Mouse (Mus musculus): ENCODE results near the gene St7.

The St7 gene

DNA sequence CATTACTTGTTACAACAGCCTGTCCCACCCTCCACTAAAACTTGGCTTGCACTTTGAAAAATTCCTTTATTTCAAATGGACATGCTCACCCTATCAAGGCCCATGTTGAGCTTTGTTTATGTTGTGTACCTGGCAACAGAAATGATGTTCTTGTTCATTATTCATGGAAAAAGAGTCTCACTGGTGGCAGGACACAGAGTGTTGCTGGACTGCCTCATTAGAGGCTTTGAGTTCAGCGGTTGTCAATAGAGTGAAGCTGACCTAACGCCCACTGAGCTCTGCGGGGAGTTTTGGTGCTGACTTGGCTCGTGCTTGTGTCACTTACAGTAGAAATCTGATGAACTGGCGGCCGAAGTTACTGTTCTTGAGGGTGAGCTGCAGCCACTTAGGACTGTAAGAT is 195.0 kb downstream of the St7 start:
- no peak for DNase-seq (ENCODE audit: low read depth, low spot score)

DNA sequence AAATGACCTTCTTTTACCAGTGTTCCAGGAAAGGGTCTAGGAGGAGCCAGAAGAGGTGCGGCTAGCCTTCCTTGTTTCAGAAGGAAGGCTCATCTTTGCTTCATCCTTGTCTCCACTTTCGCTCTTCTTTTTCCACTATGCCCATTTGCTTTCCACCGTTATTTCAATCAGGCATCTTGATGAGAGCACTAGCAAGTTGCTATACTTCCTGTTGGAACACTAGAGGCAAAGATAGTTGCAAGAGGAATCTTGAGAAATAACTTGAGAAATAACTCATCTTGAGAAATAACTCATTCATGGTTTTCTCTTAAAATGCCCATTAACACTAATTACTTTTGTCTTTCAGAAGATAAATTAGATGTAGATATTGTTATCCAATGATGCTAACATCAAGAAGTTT is 202.8 kb downstream of the St7 start:
- DNase-seq (ENCODE audit: low read depth, low spot score) = no peak

DNA sequence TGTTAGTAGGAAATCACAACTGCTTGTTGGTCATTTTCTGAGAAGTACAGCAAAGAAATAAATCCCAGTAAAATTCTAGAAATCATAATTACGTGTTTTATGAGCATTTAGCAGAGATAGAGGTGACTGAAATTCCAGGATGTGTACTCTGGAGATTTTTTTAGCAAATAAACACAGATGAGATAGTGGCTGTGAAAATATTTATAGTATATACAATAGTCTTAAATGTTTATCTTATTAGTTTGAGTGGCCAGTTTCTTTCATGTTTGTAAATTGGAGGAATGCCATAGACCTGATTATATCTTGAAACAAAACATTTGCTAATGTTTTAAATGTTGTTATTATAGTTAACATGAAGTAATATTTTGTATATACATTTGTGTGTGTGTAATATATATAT is 205.8 kb downstream of the St7 start:
- no peak for DNase-seq (ENCODE audit: low read depth, low spot score)

DNA sequence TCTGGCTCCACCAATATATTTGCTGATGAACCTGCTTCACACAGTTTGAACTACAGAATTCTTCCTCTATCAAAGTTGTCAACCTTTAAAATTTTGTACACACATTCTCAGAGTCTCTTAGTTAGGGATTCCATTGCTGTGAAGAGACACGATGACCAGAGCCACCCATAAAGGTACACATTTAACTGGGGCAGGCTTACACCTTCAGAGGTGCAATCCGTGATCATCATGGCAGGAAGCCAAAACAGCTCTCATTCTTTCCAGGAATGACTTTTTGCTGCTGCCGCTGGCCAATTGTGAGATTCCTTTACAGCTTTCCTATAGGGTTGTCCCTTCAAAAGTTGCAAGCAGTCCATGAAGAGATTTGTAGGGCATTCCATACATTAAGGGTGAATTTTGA is 210.6 kb downstream of the St7 start:
- DNase-seq (ENCODE audit: low read depth, low spot score) = no peak

DNA sequence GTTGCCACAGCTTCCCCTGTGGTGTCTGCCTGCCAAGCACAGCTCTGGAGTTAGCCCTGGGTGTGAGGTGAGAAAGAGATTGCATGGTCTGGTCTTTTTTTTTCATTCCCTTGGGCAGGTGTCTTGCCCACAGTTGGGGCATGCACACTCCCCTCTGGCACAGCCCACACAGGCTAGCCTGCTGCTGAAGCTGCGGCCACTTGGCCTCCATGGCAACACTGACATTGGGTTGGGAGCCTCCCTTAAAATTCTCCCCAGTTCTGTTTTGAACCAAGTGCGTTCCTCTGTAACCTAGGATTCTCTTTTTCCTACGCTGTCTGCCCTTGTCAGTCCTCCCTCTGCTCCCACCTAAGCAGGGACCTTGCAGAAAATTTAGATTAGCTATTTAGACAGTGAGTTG is 213.0 kb downstream of the St7 start:
- no peak for DNase-seq (ENCODE audit: low read depth, low spot score)

DNA sequence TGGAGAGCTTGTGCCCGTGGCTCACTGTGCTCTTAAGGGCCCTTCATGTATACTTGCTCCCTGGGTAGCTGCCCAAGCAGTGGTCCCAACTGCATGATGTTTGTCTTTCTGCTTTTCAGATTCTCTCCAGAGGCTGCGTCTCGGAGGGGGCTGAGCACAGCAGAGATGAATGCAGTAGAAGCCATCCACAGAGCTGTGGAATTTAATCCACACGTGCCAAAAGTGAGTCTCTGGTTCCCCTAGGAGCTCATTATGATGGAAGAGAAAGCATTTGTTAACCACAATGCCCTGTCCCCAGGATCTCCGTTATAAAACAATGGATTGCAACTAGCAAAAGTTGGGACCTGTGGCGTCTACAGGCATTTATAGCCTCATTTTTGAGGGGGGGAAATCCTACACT is 213.6 kb downstream of the St7 start:
- DNase-seq (ENCODE audit: low read depth, low spot score) = no peak

DNA sequence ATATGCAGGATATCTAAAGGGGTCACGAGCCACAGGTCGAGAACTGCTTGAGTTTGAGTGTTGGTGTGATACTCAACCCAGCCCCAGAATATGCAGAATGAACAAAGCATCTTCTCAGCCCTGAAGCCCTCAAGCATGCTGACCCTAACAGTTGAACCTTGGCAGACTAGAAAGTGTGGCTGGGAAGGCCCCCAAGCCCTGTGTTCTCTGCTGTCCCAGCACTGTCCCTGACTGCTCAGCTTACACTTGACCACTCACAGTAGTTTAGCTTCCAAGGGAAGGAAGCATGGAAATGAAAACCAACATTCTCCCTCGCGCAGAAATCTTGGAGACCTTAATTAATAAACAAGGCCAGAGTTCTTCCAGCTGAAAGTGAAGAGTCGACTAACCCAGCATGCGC is 219.6 kb downstream of the St7 start:
- DNase-seq (ENCODE audit: low read depth, low spot score) = no peak

DNA sequence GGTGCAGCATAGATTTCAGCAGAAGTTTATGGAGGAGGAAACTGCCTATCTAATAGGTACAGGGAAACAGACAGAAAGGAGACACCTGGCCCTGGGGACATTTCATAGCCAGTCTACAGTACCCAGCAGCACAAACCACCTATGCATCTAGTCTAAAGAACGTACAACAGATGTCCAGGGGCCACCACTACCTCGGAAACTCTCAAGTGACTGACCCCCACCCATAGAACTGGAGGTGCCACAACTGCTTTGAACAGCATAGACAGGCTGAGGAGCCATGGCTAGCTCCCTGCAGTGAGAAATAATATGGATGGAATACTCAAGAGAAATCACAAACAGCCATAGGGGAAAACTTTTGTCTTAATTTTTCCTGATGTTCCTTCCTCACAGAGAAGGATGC is 220.1 kb downstream of the St7 start:
- DNase-seq (ENCODE audit: low read depth, low spot score) = no peak

DNA sequence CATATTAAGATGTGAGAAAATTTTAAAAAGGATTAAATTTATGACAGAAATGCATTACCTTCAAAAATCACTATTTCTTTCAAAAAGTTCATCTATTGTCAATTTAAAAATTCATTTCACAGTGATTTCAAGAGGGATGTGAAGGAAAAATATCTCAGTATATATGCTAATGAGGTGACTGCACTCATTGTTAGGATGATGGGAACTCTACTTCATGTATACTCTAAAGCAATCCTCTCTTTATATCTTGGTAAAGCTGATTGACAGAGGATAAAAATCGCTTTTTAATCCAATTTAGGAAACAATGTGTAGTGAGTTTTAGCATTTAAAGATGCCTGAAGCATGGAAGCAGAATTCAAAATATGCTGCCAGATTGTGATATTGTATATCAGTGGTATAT is 220.6 kb downstream of the St7 start:
- DNase-seq (ENCODE audit: low read depth, low spot score) = no peak

DNA sequence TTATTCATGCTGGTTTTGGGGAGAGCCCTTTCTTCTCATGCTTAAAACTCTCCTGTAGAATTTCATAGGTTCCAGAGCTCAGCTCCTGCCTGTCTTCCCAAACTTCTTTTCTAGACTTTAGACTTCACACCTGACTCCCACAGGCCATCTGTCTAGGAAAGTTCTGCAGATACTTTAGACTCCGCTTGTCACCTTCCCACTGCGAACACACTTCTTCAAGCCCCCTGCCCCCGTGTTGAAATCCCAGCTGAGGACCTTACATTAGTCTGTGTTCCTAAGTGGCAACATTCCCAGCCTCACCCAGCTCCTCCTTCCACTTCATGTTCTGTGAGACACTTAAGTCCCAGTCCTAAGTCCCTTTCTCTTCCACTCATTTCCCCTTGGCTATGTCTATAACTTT is 221.6 kb downstream of the St7 start:
- no peak for DNase-seq (ENCODE audit: low read depth, low spot score)

DNA sequence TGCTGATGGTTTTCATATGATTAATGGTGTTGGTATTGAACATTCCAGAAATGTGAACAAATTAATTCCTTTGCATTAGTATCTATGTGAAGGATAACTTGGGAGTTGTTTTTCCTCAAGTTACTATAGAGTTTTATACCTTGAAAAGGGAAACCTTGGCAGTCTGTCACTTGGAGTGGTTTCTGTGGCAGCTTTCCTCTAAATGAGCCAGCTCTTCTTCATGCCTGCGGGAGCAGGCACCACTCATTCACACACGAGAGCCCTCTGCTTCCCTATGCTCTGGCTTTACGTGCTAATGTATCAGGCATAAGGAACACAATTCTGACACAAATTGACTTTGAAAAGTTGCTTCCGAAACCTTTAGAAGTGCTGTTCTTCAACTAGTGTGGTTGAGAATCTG is 224.5 kb downstream of the St7 start:
- no peak for DNase-seq (ENCODE audit: low read depth, low spot score)

DNA sequence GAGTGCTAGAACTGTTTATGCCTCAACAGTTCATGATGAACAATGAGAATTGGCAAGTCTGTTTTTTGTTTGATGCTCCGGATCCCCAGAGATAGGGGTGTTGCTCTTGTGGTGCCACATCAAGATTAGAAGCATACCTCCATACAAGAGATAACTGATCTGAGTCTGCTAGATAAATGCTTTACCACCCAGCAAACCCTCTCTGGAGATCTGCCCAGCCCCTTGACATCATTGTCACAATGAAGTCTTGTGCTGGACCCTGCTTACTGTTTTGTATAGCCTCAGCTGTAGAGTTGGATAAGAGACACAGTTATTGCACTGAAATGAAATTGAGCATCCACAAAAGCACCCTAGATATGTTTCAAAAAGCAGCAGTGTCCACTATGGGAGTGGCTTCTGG is 229.4 kb downstream of the St7 start:
- DNase-seq (ENCODE audit: low read depth, low spot score) = no peak

DNA sequence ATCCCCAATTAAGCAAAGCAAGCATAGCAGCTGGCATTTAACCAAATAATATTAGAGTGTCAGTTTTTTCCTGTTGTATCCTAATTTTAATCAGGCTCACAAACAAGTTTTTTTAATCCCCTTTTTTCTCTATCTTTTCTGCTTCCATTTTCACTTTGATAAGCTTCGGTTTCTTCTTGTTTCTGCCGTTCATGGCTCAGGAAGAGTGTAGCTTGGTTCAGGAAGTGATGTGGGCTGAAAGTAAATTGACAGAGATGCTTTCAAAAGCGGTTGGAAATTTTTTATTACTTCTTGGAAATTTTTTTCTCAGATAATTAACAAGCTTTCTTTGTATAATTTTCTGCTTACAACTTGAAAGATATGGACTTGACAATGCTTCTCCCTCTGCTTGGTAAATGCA is 230.2 kb downstream of the St7 start:
- no peak for DNase-seq (ENCODE audit: low read depth, low spot score)

DNA sequence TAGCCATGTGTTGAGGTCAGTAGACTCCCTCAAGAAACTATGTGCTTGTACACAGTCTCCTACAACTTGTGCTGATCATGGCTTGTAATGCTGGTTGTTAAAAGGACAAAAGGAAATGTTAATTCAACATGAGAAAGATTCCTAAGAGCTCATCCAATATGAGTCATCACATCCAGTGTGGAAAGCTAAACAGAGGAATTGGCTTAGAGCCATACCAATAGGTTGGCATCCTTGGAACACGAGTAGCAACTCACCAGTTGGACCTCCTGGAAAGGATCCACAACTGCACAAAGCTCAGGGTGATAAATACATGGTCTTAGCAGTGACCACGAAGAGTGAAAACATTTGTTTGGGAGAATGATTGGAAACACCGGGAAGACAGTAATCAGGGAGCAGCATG is 230.6 kb downstream of the St7 start:
- no peak for DNase-seq (ENCODE audit: low read depth, low spot score)

DNA sequence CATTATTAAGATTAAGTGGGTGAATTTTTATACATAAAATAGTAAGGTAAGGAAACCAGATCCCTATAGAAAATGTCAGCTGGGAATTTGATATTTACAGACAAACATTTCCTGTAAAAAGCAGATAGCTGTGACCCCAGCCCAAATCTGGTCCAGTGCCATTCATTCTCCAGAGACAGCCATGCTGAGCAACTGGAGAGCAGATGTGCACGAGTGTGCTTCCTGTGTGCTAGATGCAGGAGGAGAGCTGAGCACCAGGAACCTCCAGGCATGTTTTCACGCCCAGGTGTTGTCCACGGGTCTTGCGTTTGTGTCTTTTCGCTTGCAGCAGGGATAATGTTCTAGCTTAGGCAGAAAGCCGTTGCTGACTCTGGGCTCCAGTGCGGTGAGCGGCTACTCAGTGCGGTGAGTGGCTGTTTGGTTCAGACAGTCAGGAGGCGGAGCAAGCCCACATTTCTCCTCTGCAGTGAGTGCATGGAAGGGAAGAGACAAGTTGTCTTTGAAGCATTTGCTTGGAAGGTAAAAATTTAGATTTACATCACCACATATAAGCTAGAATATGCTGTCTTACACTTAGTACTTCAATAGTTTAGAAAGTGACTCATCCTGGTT is 231.3 kb downstream of the St7 start:
- DNase-seq (ENCODE audit: low read depth, low spot score) = no peak

DNA sequence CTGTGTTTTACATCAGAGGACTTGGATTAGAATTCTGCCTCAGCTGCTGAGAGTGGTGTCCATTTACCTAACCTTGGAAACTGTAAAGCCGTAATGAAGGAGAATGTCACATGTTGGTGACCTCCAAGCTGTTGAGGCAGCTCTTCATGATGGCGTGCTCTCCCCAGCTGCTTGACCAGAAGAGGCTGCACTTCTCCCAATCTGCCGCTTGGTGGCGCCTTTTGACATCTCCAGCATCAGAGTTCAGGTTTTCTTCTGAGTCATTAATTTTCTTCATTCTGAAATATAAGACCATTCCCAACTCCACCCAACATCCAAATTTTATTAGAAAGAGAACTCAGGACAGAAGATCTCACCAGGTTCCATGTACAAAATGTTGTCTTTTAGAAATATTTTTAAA is 232.5 kb downstream of the St7 start:
- peak; percentile 48 for DNase-seq (ENCODE audit: low read depth, low spot score)

DNA sequence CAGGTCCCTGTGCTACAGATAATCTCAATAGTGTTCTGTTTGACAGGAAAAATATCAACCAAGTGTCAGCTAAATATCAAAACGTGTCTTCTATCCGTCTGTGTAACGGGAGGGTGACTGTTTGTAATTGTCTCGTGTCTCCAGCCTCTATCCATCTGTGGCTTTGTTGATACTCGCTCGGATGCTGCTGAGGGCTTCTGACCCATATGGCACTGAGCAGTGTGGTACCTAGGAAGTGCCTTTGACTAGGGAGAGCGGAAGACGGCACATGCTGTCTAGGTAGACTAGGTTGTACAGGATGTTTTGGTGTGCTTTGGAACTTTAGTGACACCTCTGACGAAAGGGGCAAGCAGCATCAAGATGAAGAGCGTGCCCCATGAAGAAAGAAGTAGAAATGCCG is 235.0 kb downstream of the St7 start:
- no peak for DNase-seq (ENCODE audit: low read depth, low spot score)

DNA sequence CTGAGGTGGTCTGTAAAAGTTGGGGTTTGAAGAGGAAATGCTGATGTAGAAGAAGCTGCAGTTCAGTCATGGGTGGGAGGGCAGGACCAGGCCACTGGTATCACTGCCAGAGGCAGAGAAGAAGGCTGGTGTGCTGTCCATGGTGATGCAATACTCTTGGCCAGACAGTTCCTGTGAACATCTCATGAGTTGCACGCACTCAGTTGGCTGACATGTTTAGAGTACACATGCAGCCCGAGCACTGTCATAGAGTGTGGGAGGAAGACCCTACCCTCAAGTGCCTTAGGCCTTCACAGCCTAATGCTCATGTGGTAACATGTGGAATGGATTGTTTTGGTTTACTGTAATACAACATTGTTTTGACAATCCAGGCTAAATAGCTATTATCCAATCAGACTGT is 238.5 kb downstream of the St7 start:
- DNase-seq (ENCODE audit: low read depth, low spot score) = no peak

DNA sequence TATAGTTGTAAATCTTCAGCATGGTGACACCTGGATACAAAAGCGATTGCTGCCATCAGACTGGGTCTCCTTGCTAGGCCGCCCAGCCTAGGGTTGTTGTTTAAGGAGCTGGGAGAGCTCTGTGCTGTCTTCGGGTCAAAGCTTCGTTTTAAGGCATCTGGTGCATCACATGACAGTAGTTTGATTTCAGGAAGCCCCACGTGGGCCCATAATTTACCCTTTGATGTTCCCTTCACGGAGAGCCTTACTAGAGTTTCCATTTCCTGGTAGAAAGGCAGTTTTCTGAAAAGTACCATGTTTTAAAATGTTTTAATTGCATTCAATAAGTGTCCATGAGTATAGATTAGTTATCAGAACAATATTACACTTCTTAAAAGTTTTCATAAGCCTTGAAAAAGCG is 239.1 kb downstream of the St7 start:
- DNase-seq (ENCODE audit: low read depth, low spot score) = no peak

DNA sequence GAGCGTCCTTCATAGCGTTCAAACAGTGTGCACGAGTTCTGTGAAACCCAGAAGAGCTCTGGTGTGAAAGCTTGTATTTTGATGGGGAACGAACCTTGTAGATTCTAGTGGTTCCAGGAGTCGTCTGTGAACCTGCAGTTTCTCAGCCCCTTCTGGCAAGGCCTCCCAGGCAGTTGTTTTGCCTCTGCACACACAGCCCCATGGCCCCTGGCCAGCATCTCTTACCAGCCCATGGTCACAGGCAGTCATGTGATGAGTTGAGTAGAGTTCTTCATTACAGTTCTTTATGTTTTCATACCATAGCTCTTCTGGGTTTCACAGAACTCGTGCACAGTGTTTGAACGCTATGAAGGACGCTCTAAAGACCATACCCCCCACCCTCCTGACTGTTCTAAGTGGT is 240.1 kb downstream of the St7 start:
- DNase-seq (ENCODE audit: low read depth, low spot score) = no peak

DNA sequence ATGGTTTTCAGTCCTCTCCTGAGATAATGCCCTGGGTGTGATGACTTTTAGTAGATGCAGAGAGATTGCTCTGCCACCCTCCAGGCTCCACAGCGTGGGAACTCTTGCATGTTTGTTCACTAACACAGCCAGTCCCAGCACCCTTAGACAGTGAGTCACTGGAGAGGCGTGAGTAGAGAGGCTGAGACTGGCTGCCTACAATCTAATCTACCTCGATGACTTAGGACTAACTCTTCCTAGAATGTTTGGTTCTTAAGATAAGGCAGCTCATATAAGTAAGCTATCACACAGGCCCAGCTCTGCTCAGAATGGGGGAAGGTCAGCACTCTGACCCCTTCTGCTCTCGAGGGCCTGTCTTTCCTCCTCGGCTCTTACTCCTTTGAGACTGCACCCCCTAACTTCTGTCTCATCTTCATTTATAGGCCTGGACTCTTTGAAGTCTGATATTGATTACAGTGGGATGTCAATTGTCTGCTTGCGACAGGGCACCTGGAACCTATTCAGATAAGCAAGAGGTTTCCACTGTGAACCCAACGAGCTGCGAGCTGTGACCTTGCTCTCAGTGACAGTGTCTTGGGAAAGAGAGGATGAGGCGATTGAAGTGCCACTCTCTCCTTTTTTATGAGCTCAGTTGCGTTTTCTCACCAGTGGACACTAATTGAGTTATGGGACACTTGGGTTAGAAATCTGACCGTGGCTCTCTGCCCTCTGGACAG is 246.1 kb downstream of the St7 start:
- DNase-seq (ENCODE audit: low read depth, low spot score) = no peak

DNA sequence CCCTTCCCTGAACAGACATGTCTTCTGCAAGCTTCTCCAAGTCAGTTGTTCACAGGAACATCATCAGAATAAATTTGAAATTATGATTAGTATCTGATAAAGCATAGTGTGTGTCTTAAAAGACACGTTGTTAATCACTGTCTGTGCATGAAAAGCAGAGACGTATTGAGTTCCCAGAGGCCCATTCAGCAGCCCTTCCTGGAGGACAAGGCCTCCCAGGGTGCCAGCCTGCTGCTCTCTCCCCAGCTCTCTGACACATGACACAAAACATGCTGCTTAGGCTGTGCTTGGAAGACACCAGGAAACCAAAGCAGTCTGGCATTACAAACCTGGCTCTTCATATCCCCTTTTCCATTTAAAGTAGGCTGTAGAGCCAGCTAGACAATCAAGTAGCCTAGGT is 249.2 kb downstream of the St7 start:
- DNase-seq (ENCODE audit: low read depth, low spot score) = no peak

DNA sequence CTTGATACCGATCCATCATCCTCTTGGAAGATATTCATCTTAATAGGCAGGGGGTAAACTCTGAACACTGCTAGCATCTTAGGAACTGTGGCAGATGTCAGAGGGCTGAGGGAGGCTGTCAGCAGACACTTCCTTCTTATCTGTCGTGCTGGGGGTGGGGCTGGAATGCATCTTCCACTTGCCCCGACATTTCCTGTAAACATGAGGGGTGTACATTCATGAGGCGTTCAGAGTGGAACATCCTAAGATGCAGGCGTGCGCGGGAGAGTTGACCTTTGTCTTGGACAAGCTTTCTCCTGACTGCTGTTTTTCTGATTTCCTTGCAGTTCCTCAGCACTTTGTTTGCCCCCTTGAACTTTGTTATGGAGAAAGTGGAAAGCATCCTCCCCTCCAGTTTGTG is 249.6 kb downstream of the St7 start:
- DNase-seq (ENCODE audit: low read depth, low spot score) = no peak
